Mouse (Mus musculus) hindbrain, postnatal 0 days (tissue): Measurements from ENCODE around the gene Lmnb2. TPM values are rescaled to one million over a fixed set of nuclear protein-coding genes. Genes with fewer than 3 reads are reported as not detected.

Experiments
- ATAC-seq: fragments of 200-750 bp; cut with Nextera tagmentation; 2 replicates; pipeline ENCODE4 v1.8.0; 2017; ENCODE audit warnings: mild to moderate bottlenecking, moderate TSS enrichment, moderate library complexity
- DNase-seq: peaks from one replicate; pipeline ENCODE4 v3.0.0-alpha.2; 2015; ENCODE audit warnings: low spot score
- H3K27ac ChIP-seq: fragments of 300-500 bp; sonication (generic); 2 replicates; pipeline ENCODE4 v1.5.1; 2014; ENCODE audit warnings: mild to moderate bottlenecking
- H3K27me3 ChIP-seq: fragments of 300-500 bp; sonication (generic); 2 replicates; pipeline ENCODE4 v1.6.1; 2014; ENCODE audit warnings: low read length, mixed read lengths; ENCODE audit not compliant: insufficient read depth
- H3K36me3 ChIP-seq: fragments of 300-500 bp; sonication (generic); 2 replicates; pipeline ENCODE4 v1.6.1; 2014; ENCODE audit warnings: low read length, mixed read lengths; ENCODE audit not compliant: insufficient read depth
- H3K4me1 ChIP-seq: fragments of 300-500 bp; sonication (generic); 2 replicates; pipeline ENCODE4 v1.6.1; 2014; ENCODE audit warnings: antibody characterized with exemption, low read length, mixed read lengths; ENCODE audit not compliant: insufficient read depth
- H3K4me2 ChIP-seq: fragments of 300-500 bp; sonication (generic); 2 replicates; pipeline ENCODE4 v1.6.1; 2014; ENCODE audit warnings: low read depth, mild to moderate bottlenecking, low read length, moderate library complexity, mixed read lengths
- H3K4me3 ChIP-seq: fragments of 300-500 bp; sonication (generic); 2 replicates; pipeline ENCODE4 v1.5.1; 2014; ENCODE audit warnings: low read length
- H3K9ac ChIP-seq: fragments of 300-500 bp; sonication (generic); replicated peaks from 2 replicates; pipeline ENCODE4 v1.6.1; 2014; ENCODE audit warnings: mild to moderate bottlenecking, low read length, moderate library complexity, mixed read lengths
- H3K9me3 ChIP-seq: fragments of 300-500 bp; sonication (generic); 2 replicates; pipeline ENCODE4 v1.6.1; 2016; ENCODE audit warnings: low read length, mixed read lengths
- CTCF ChIP-seq: IDR thresholded peaks from 2 replicates; pipeline ENCODE4 v1.5.1; 2016; ENCODE audit warnings: antibody characterized with exemption, control low read depth, low read depth
- WGBS: fragments of 180-500 bp; shearing (Covaris S2); extraction: QIAGEN DNeasy Blood & Tissue Kit; methylation state at CpG from one replicate; pipeline ENCODE4 v1.1.7; 2014; 5-methylcytosine and 5-hydroxymethylcytosine counted together
- polyA plus RNA-seq: library from polyadenylated mRNA; unstranded; fragments of >200 nt; fragmentation: Nextera tagmentation; extraction: Ambion mirVana; gene quantifications from 2 replicates; pipeline ENCODE4 v1.2.1, GENCODE M21; 2015
- total RNA-seq: library from RNA; depleted of rRNA; stranded (reverse); fragments of >200 nt; gene quantifications from 2 replicates; pipeline ENCODE4 v1.2.3, GENCODE M21; 2014

Lmnb2 gene
- total and polyA plus RNA-seq, 2 experiments from 2014 or later: 24.8 to 42.3 TPM

- H3K36me3 ChIP-seq: no peaks in the 10 kb centered on the region
- no peak for TF ChIP-seq CTCF
Observed at GRCm38 (mm10) chr10:80954415-80954814, 36.4 kb upstream of the Lmnb2 start.

GRCm38 (mm10) chr10:80952449-80952848, 34.4 kb upstream of the Lmnb2 start:
- DNase-seq (no peak), ATAC-seq (no peak)
- Histone ChIP-seq H3K4me3 (no peak overlapping the region), H3K36me3 (no peaks in the 10 kb centered on the region), H3K4me1 (0 out of 2 replicates have a peak, but pooled peaks cover 3% of the 10 kb centered on the region), H3K9me3 (no peaks in the 10 kb centered on the region), H3K27ac (no peak overlapping the region), H3K9ac (no peak overlapping the region), H3K27me3 (no peaks in the 10 kb centered on the region), H3K4me2 (no peak overlapping the region)
- WGBS: 77% methylated on average over 15 of the region's 15 CpGs
- no peak for TF ChIP-seq CTCF

More at GRCm38 (mm10) chr10:80954415-80954814, 36.4 kb upstream of the Lmnb2 start:
- Histone ChIP-seq H3K4me1 (no peaks in the 10 kb centered on the region), H3K9me3 (no peaks in the 10 kb centered on the region), H3K4me2 (no peak overlapping the region), H3K9ac (no peak overlapping the region), H3K27me3 (no peaks in the 10 kb centered on the region), H3K27ac (peak overlapping the region; percentile 45; the same call in 1 of the 2 replicates), H3K4me3 (no peak overlapping the region)
- DNase-seq: no peak
- ATAC-seq: no peak
- 56% methylated on average over 13 of the region's 13 CpGs for WGBS

GRCm38 (mm10) chr10:80951761-80952390, 33.8 kb upstream of the Lmnb2 start:
- Histone ChIP-seq H3K4me1 (0 out of 2 replicates have a peak, but pooled peaks cover 3% of the 10 kb centered on the region), H3K36me3 (no peaks in the 10 kb centered on the region), H3K9me3 (no peaks in the 10 kb centered on the region), H3K27ac (no peak overlapping the region), H3K9ac (no peak overlapping the region), H3K4me2 (no peak overlapping the region), H3K27me3 (no peaks in the 10 kb centered on the region), H3K4me3 (no peak overlapping the region)
- no peak for TF ChIP-seq CTCF
- DNase-seq (no peak), ATAC-seq (no peak)
- WGBS: 79% methylated on average over 10 of the region's 10 CpGs

GRCm38 (mm10) chr10:80950314-80950713, 32.3 kb upstream of the Lmnb2 start:
- 0 out of 2 replicates have a peak, but pooled peaks cover 3% of the 10 kb centered on the region for H3K4me1 ChIP-seq
- H3K4me2 ChIP-seq: no peak overlapping the region
- H3K4me3 ChIP-seq: no peak overlapping the region
- WGBS: 36% methylated on average over 5 of the region's 5 CpGs
- no peak for TF ChIP-seq CTCF
- no peak overlapping the region for H3K9ac ChIP-seq
- DNase-seq (no peak), ATAC-seq (no peak)
- H3K27ac ChIP-seq: no peak overlapping the region
- H3K36me3 ChIP-seq: no peaks in the 10 kb centered on the region
- no peaks in the 10 kb centered on the region for H3K27me3 ChIP-seq
- no peaks in the 10 kb centered on the region for H3K9me3 ChIP-seq

GRCm38 (mm10) chr10:80949081-80949480, 31.0 kb upstream of the Lmnb2 start:
- 61% methylated on average over 3 of the region's 3 CpGs for WGBS
- H3K9me3 ChIP-seq: no peaks in the 10 kb centered on the region

GRCm38 (mm10) chr10:80948570-80948969, 30.5 kb upstream of the Lmnb2 start:
- H3K4me3 ChIP-seq: no peak overlapping the region
- 0 out of 2 replicates have a peak, but pooled peaks cover 3% of the 10 kb centered on the region for H3K4me1 ChIP-seq
- ATAC-seq: no peak
- no peak for TF ChIP-seq CTCF
- no peak overlapping the region for H3K9ac ChIP-seq
- DNase-seq: no peak
- no peaks in the 10 kb centered on the region for H3K9me3 ChIP-seq
- H3K27ac ChIP-seq: no peak overlapping the region
- no peaks in the 10 kb centered on the region for H3K27me3 ChIP-seq
- H3K36me3 ChIP-seq: no peaks in the 10 kb centered on the region
- WGBS: 40% methylated on average over 6 of the region's 6 CpGs
- H3K4me2 ChIP-seq: no peak overlapping the region

More at GRCm38 (mm10) chr10:80949081-80949480, 31.0 kb upstream of the Lmnb2 start:
- no peak overlapping the region for H3K4me2 ChIP-seq
- DNase-seq: no peak
- H3K27ac ChIP-seq: no peak overlapping the region
- H3K27me3 ChIP-seq: no peaks in the 10 kb centered on the region
- no peak overlapping the region for H3K9ac ChIP-seq
- H3K36me3 ChIP-seq: no peaks in the 10 kb centered on the region
- H3K4me3 ChIP-seq: no peak overlapping the region
- no peak for TF ChIP-seq CTCF
- no peak for ATAC-seq
- 0 out of 2 replicates have a peak, but pooled peaks cover 3% of the 10 kb centered on the region for H3K4me1 ChIP-seq

GRCm38 (mm10) chr10:80947802-80948201, 29.8 kb upstream of the Lmnb2 start:
- Histone ChIP-seq H3K4me3 (no peak overlapping the region), H3K4me2 (no peak overlapping the region), H3K27ac (no peak overlapping the region), H3K36me3 (no peaks in the 10 kb centered on the region), H3K4me1 (0 out of 2 replicates have a peak, but pooled peaks cover 3% of the 10 kb centered on the region), H3K9me3 (no peaks in the 10 kb centered on the region), H3K27me3 (no peaks in the 10 kb centered on the region), H3K9ac (no peak overlapping the region)
- no peak for TF ChIP-seq CTCF
- ATAC-seq (no peak), DNase-seq (no peak)
- WGBS: 31% methylated on average over 2 of the region's 2 CpGs
